Mouse (Mus musculus) cerebellum, adult 11 months (tissue): ENCODE measurements around the gene Tfap2b.

Source experiments
- DNase-seq: peaks from one replicate; pipeline ENCODE4 v3.0.0; 2022

Gene Tfap2b

GRCm38 (mm10) chr1:19233857-19234256 is 25.1 kb downstream of the Tfap2b start:
- no peak for DNase-seq

- DNase-seq = no peak
These were observed 25.9 kb downstream of the Tfap2b start for GRCm38 (mm10) chr1:19234432-19235205.

GRCm38 (mm10) chr1:19236051-19236450 is 27.3 kb downstream of the Tfap2b start:
- DNase-seq = no peak

GRCm38 (mm10) chr1:19236591-19236990 is 27.9 kb downstream of the Tfap2b start:
- no peak for DNase-seq

- DNase-seq = no peak
These were observed 28.3 kb downstream of the Tfap2b start for GRCm38 (mm10) chr1:19237061-19237460.

GRCm38 (mm10) chr1:19237721-19238410 is 29.2 kb downstream of the Tfap2b start:
- DNase-seq = no peak

- DNase-seq = no peak
These were observed 31.3 kb downstream of the Tfap2b start for GRCm38 (mm10) chr1:19240054-19240453.

- DNase-seq = no peak
These were observed 32.6 kb downstream of the Tfap2b start for GRCm38 (mm10) chr1:19241316-19241715.

- DNase-seq = no peak
These were observed 33.3 kb downstream of the Tfap2b start for GRCm38 (mm10) chr1:19242021-19242420.

- no peak for DNase-seq
These were observed 36.3 kb downstream of the Tfap2b start for GRCm38 (mm10) chr1:19245032-19245431.

GRCm38 (mm10) chr1:19251286-19251685 is 42.6 kb downstream of the Tfap2b start:
- DNase-seq = no peak

GRCm38 (mm10) chr1:19269596-19269995 is 60.9 kb downstream of the Tfap2b start:
- DNase-seq = no peak
